Mouse (Mus musculus) forebrain, embryonic 10.5 days (tissue): Measurements from ENCODE around the gene Os9. TPM values are rescaled to one million over a fixed set of nuclear protein-coding genes. Genes with fewer than 3 reads are reported as not detected.

Source experiments
- DNase-seq: peaks from one replicate; pipeline ENCODE4 v3.0.0-alpha.2; 2017; ENCODE audit warnings: low spot score; ENCODE audit errors: extremely low spot score
- H3K27ac ChIP-seq: fragments of 300-500 bp; sonication (generic); 2 replicates; pipeline ENCODE4 v1.5.1; 2016; ENCODE audit warnings: mild to moderate bottlenecking
- H3K27me3 ChIP-seq: fragments of 300-500 bp; sonication (generic); 2 replicates; pipeline ENCODE4 v1.6.1; 2016; ENCODE audit warnings: mild to moderate bottlenecking; ENCODE audit not compliant: poor library complexity, severe bottlenecking
- H3K36me3 ChIP-seq: fragments of 300-500 bp; sonication (generic); replicated peaks from 2 replicates; pipeline ENCODE4 v1.6.1; 2016; ENCODE audit warnings: mild to moderate bottlenecking, moderate library complexity
- H3K4me1 ChIP-seq: fragments of 300-500 bp; sonication (generic); 2 replicates; pipeline ENCODE4 v1.6.1; 2016
- H3K4me3 ChIP-seq: fragments of 300-500 bp; sonication (generic); 2 replicates; pipeline ENCODE4 v1.5.1; 2016; ENCODE audit warnings: mild to moderate bottlenecking, moderate library complexity
- H3K9me3 ChIP-seq: fragments of 300-500 bp; sonication (generic); 2 replicates; pipeline ENCODE4 v1.6.1; 2016; ENCODE audit warnings: mild to moderate bottlenecking, moderate library complexity
- whole genome bisulfite sequencing: fragments of 180-500 bp; shearing (Covaris S2); methylation state at CpG from one replicate; pipeline ENCODE4 v1.1.7; 2016; 5-methylcytosine and 5-hydroxymethylcytosine counted together
- polyA plus RNA-seq: library from polyadenylated mRNA; unstranded; fragments of >200 nt; fragmentation: Nextera tagmentation; extraction: Ambion mirVana; gene quantifications from 2 replicates; pipeline ENCODE4 v1.2.1, GENCODE M21; 2016

Gene Os9
- polyA plus RNA-seq, 1 experiment from 2014 or later, result 54.2 TPM

DNA sequence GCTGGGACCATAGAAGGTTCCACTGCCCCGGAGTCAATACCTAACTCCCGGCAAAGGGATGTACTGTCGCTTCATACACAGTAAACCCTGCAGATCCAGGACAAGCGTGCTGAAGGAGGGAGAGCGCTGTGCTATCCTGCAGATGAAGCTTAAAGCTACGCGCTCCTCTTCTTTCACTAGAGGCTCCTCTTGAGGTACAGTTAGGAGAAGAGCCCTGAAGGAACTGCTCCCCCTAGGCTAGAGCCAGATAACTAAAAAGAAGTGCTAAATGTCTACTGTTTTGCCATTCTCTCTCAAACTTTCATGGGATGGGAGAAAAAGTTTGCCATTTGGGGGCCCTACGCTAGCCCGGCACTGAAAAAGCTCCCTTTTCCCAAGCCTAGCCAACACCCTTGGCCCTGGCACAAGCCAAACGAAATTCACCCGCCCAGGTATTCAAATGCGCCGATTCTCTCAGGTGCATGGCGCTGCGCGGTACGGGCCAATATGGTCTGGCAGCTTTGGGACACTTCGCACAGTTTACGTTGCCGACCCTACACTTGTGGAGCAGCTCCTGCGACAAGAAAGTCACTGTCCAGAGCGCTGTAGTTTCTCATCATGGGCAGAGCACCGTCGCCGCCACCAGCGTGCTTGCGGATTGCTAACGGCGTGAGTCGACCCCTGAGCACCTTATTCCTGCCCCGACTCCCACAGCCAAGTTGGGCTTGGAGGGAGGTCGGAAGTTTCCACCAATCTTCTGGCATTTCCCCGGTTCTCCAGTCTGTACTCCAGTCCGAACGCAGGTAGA is 72.1 kb downstream of the Os9 start:
- Histone ChIP-seq H3K36me3 (peaks cover 41% of the 10 kb centered on the region), H3K27ac (no peak overlapping the region), H3K27me3 (peaks cover 61% of the 10 kb centered on the region), H3K4me3 (peak overlapping the region; percentile 39), H3K9me3 (no peaks in the 10 kb centered on the region), H3K4me1 (peaks cover 21% of the 10 kb centered on the region)
- 4% methylated on average over 35 of the region's 35 CpGs for WGBS
- DNase-seq, result peak; percentile 30

DNA sequence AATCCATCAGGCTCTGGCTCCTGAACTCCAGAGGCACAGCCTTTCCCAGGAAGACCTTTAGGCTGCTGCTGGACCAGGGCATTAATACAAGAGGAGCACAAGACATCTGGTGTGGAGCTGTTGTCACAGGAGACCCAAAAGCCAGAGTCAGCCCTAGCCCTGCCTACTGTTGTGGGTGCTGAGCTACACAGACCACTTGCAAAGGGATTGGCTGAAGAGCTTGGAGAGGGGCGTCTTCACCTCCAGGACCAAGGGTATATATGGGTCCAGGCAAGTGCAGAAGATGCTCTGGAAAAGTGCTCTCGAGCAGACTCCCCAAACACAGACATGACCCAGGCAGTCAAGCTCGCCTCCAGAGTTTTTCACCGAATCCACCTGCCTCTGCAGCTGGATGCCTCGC is 73.0 kb downstream of the Os9 start, which contains the start of gene Cyp27b1:
Gene Cyp27b1, plus strand, starts transcription at position 297 of the 400 bp plus-strand sequence.
- no peak for DNase-seq
- 29% methylated on average over 5 of the region's 5 CpGs for WGBS
- no peaks in the 10 kb centered on the region for H3K9me3 ChIP-seq
- H3K36me3 ChIP-seq, result peaks cover 44% of the 10 kb centered on the region
- H3K4me3 ChIP-seq, result peak within 1 kb of the TSS; percentile 39
- H3K4me1 ChIP-seq, result peaks cover 27% of the 10 kb centered on the region
- H3K27ac ChIP-seq, result no peak within 1 kb of the TSS
- H3K27me3 ChIP-seq, result peaks cover 61% of the 10 kb centered on the region

Other genes with a start within 250 kb of the Os9 start
- 19.9 and 21.2 TPM in 2 replicates for gene Atp23, start 219.8 kb downstream of the Os9 start, polyA plus RNA-seq
- gene Ctdsp2, start 142.4 kb downstream of the Os9 start, polyA plus RNA-seq, result 42.3 and 42.5 TPM in 2 replicates
- gene Avil, start 120.4 kb downstream of the Os9 start, polyA plus RNA-seq, result 0.06 and 0.10 TPM in 2 replicates
- gene Tsfm, start 90.3 kb downstream of the Os9 start, polyA plus RNA-seq, result 110 and 117 TPM in 2 replicates
- gene Mettl1, start 79.7 kb downstream of the Os9 start, polyA plus RNA-seq, result 62.1 and 65.2 TPM in 2 replicates
- gene Eef1akmt3, start 79.6 kb downstream of the Os9 start, polyA plus RNA-seq, result 0.18 and 0.21 TPM in 2 replicates
- gene Cyp27b1, start 72.9 kb downstream of the Os9 start, polyA plus RNA-seq, result 0.11 and 0.16 TPM in 2 replicates
- gene March9, start 60.9 kb downstream of the Os9 start, polyA plus RNA-seq, result 1.1 and 1.2 TPM in 2 replicates
- gene Cdk4, start 57.6 kb downstream of the Os9 start, polyA plus RNA-seq, result 3,005 and 3,066 TPM in 2 replicates
- gene Tspan31, start 50.9 kb downstream of the Os9 start, polyA plus RNA-seq, result 188 and 190 TPM in 2 replicates
- gene Agap2, start 45.8 kb downstream of the Os9 start, polyA plus RNA-seq, result 0.10 and 0.23 TPM in 2 replicates
- gene B4galnt1, start 44.1 kb upstream of the Os9 start, polyA plus RNA-seq, result 4.0 and 5.0 TPM in 2 replicates
- 1.9 and 2.0 TPM in 2 replicates for gene Slc26a10, start 59.5 kb upstream of the Os9 start, polyA plus RNA-seq
- 23.7 and 25.7 TPM in 2 replicates for gene Arhgef25, start 69.0 kb upstream of the Os9 start, polyA plus RNA-seq
- 106 and 108 TPM in 2 replicates for gene Dtx3, start 74.6 kb upstream of the Os9 start, polyA plus RNA-seq
- 21.3 and 21.4 TPM in 2 replicates for gene Pip4k2c, start 90.5 kb upstream of the Os9 start, polyA plus RNA-seq
- 6.6 and 7.9 TPM in 2 replicates for gene Kif5a, start 142.2 kb upstream of the Os9 start, polyA plus RNA-seq
- gene Dctn2, start 145.2 kb upstream of the Os9 start, polyA plus RNA-seq, result 192 and 206 TPM in 2 replicates
- 9.1 and 11.4 TPM in 2 replicates for gene Mbd6, start 167.9 kb upstream of the Os9 start, polyA plus RNA-seq
- 191 and 202 TPM in 2 replicates for gene Mars, start 190.7 kb upstream of the Os9 start, polyA plus RNA-seq
- gene Arhgap9, start 200.8 kb upstream of the Os9 start, polyA plus RNA-seq, result 1.5 and 1.7 TPM in 2 replicates
- 7.0 and 7.9 TPM in 2 replicates for gene Gli1, start 220.8 kb upstream of the Os9 start, polyA plus RNA-seq
- gene Inhbe, start 233.3 kb upstream of the Os9 start, polyA plus RNA-seq, result 0.04 TPM in 1 of 2 replicates, not detected in the other
- gene Inhbc, start 249.3 kb upstream of the Os9 start, polyA plus RNA-seq, result not detected in 2 replicates